Mouse (Mus musculus) right cerebral cortex, postnatal 36 days (tissue): ENCODE measurements around the gene Grm6.

Experiments
- DNase-seq, 2 experiments: peaks; one replicate each; pipeline ENCODE4 v3.0.0; 2022; ENCODE audit warnings: low spot score in 2 of 2, mixed read lengths in 1 of 2

Gene Grm6

GRCm38 (mm10) chr11:50850177-50850735, at the start of gene Grm6:
Gene Grm6, plus strand, starts transcription at chr11:50850685.
- no peak for DNase-seq

- no peak for DNase-seq
Measured at GRCm38 (mm10) chr11:50814233-50814632, 36.3 kb upstream of the Grm6 start.

GRCm38 (mm10) chr11:50826214-50826613, 24.3 kb upstream of the Grm6 start:
- DNase-seq, result no peak

GRCm38 (mm10) chr11:50827010-50827953, 23.2 kb upstream of the Grm6 start, which contains the start of gene Zfp354c:
Gene Zfp354c, minus strand, starts transcription at chr11:50827724.
- DNase-seq, result peak; percentile 86

- DNase-seq, result no peak
Measured at GRCm38 (mm10) chr11:50835727-50836126, 14.8 kb upstream of the Grm6 start.

GRCm38 (mm10) chr11:50841023-50841735, 9.3 kb upstream of the Grm6 start, which contains the start of gene Zfp879:
Gene Zfp879, minus strand, starts transcription at chr11:50841552.
- DNase-seq, result peak; percentile 95

GRCm38 (mm10) chr11:50845951-50846350, 4.5 kb upstream of the Grm6 start:
- no peak for DNase-seq

GRCm38 (mm10) chr11:50847047-50847446, 3.4 kb upstream of the Grm6 start:
- DNase-seq, result no peak

- DNase-seq, result no peak
Measured at GRCm38 (mm10) chr11:50848520-50849137, 1.9 kb upstream of the Grm6 start.

GRCm38 (mm10) chr11:50849310-50849709, 1.2 kb upstream of the Grm6 start:
- DNase-seq, result no peak

- DNase-seq, result no peak
Measured at GRCm38 (mm10) chr11:50850989-50851601, 610 bp downstream of the Grm6 start.

GRCm38 (mm10) chr11:50878641-50879040, 28.2 kb downstream of the Grm6 start:
- no peak for DNase-seq

GRCm38 (mm10) chr11:50883756-50884155, 33.3 kb downstream of the Grm6 start:
- DNase-seq, result no peak

GRCm38 (mm10) chr11:50886231-50886932, 35.9 kb downstream of the Grm6 start:
- no peak for DNase-seq

GRCm38 (mm10) chr11:50886933-50887293, 36.4 kb downstream of the Grm6 start:
- DNase-seq, result no peak

GRCm38 (mm10) chr11:50887390-50888128, 37.1 kb downstream of the Grm6 start, which contains the start of gene Zfp454:
Gene Zfp454, minus strand, starts transcription at chr11:50887651.
- peak; percentile 94 to 97 for DNase-seq

GRCm38 (mm10) chr11:50892441-50892840, 42.0 kb downstream of the Grm6 start:
- no peak for DNase-seq

GRCm38 (mm10) chr11:50897359-50897758, 46.9 kb downstream of the Grm6 start:
- no peak for DNase-seq

- peak in 1 of 2 experiments; percentile 29 for DNase-seq
Measured at GRCm38 (mm10) chr11:50908136-50908535, 57.7 kb downstream of the Grm6 start.

GRCm38 (mm10) chr11:50913301-50913700, 62.8 kb downstream of the Grm6 start:
- no peak for DNase-seq
